Comparison of ENCODE assay signal across 18 mouse cellular contexts in the genomic region with DNA sequence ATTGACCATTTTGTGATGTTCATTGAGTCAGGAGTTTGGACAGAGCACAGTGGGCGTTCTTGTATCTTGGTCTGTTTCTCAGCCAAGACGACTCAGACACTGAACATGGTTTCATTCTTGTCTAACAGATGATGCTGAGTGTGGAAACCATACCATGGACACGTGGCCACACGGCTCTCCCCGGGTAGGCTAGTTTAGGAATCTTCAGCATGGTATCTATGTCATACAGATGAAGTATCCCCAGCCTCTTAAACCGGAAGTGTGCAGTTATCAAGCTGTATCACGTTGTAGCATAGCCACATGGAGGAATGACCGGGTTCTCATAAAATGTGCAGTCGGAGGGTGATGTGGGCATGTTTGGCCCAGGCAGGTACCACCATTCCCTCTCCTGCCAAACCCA.
"Had no signal": no experiment of that assay in that cellular context is flagged by ENCODE, and none has a peak within 500 bp of the region (broad histone marks: within the 10 kb centered on the region; RNA-seq: fewer than 3 reads in every experiment).

No protein-coding gene starts in this region.

- H3K4me2 ChIP-seq: limb, embryonic 15.5 days; lung, embryonic 14.5 days; midbrain, embryonic 12.5 days; neural tube, embryonic 13.5 days had no signal

- H3K36me3 ChIP-seq: limb, embryonic 15.5 days; midbrain, embryonic 12.5 days; neural tube, embryonic 13.5 days had no signal

- H3K4me3 ChIP-seq: limb, embryonic 15.5 days; megakaryocyte, embryonic 14.5 days; midbrain, embryonic 12.5 days; neural tube, embryonic 13.5 days had no signal

- H3K9ac ChIP-seq: limb, embryonic 15.5 days; lung, embryonic 14.5 days; midbrain, embryonic 12.5 days; neural tube, embryonic 13.5 days had no signal

- H3K27ac ChIP-seq: limb, embryonic 15.5 days; midbrain, embryonic 12.5 days; neural tube, embryonic 13.5 days had no signal

- DNase-seq: kidney, adult 2 months; kidney, postnatal 25 days; layer of hippocampus, adult 9-11 months; layer of hippocampus, postnatal 36 days; lung, embryonic 14.5 days; lung, postnatal 10 days; lung, postnatal 4 days; retina, postnatal 1 day; right cerebral cortex, postnatal 4 days; spleen, adult 18-20 months; thymus, adult 18-20 months; thymus, postnatal 25 days had no signal

- H3K27me3 ChIP-seq: limb, embryonic 15.5 days; megakaryocyte, embryonic 14.5 days had no signal

- H3K9me3 ChIP-seq: limb, embryonic 15.5 days; megakaryocyte, embryonic 14.5 days; midbrain, embryonic 12.5 days; neural tube, embryonic 13.5 days had no signal

- ATAC-seq: intestine, embryonic 16.5 days; midbrain, embryonic 16.5 days had no signal
